Mouse (Mus musculus) heart, adult 9 months (tissue): ENCODE measurements at regions not wholly inside any gene's neighbourhood (a gene's known extent, or its start where the extent isn't known, plus 50 kb on each side); places are given as distances from the start of the nearest gene placed in this dataset.

Experiments
- DNase-seq, 2 experiments: peaks; one replicate each; pipeline ENCODE4 v3.0.0; 2022; ENCODE audit warnings: low spot score in 2 of 2

DNA sequence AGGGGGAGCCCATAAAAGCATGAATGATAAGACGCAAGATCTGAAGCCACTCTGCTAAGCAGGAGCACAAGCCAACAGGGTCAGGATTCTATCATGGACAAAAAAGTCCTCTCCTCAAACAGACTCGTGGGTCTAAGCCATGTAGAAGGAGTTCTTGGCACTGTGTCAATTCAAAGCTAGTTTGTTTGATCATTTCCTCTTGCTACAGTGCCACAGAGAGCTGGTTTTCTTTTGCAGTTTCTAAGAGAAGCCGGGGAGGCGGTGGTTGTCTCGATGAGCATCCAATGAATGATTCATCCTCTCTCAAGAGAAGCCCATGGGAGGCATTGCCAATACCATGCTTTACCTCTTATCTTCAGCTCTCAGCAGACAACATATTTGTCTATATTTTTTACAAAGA, 284.6 kb upstream of the Noct start:
- DNase-seq, result no peak

DNA sequence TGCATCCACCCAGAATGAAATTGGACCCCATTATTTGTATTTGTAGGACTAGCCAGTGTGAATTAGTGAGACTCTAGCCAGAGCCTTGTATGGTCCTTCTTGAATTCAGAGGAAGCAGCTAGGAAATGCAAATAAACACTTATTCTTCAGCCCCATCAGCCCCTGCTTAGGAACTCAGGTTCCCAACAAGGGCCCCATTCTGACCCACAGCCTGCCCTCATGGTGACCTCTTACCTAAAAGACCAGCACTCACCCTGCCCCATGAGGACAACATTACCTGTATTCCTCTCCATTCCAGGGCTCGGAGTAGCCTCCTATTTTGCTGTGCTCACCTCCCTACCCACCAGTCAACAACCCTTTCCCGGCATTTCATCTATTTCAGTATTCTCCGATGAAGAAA, 283.6 kb upstream of the Noct start:
- DNase-seq, result no peak

DNA sequence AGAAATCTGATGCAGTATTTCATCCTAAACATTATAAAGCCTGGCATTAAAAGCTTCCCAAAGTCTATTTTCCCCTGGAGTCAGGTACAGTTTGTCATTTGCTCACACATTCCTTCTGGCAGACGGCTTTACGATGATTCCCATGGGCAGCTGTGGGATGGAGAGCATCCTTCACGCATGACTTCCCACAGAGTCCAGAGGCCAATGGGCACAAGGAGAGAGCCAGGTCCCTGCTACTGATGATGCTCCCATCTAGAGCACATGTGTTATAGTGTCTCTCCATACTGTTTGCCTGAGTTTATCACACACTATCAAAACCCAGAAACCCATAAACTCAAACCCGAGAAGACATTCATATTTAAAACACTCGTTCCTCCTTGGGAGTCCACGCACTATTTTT, 270.8 kb upstream of the Noct start:
- no peak for DNase-seq

DNA sequence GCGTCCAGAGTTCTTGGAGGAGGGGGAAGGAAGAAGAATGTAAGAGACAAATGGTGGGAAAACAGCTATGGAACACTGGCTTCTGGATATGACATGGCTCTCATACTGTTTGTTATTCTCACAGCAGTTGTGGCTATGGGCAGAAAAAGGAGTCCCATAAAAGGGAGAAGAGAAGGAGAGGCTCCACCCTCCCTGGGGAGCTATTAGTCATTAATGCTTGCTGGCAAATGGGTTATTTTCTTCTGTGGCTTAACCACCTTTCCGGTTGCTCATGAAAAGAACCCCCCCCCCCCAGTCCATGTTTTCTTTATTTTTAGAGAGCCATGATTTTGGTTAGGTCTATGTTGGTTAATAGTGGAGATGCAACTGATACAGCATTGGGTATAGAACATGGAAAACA, 253.9 kb upstream of the Noct start:
- no peak for DNase-seq

DNA sequence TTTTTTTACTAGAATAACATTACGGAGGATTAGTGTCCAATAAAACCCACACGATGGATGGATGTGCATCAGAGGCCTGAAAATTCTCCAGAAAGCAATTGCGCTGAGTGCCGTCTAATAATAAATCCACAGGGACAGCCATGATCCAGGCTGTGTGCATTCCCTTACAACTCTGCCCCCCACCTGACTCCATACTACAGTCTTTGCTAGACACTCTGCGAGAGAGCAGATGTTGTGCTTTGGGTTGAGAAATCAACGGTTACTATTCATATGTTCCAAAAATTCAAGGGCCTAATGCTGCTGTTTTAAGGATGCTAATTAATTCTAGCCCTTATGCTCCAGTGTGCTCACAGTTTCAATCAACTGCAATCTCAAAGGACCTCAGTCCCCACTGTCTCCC, 251.2 kb upstream of the Noct start:
- no peak for DNase-seq

DNA sequence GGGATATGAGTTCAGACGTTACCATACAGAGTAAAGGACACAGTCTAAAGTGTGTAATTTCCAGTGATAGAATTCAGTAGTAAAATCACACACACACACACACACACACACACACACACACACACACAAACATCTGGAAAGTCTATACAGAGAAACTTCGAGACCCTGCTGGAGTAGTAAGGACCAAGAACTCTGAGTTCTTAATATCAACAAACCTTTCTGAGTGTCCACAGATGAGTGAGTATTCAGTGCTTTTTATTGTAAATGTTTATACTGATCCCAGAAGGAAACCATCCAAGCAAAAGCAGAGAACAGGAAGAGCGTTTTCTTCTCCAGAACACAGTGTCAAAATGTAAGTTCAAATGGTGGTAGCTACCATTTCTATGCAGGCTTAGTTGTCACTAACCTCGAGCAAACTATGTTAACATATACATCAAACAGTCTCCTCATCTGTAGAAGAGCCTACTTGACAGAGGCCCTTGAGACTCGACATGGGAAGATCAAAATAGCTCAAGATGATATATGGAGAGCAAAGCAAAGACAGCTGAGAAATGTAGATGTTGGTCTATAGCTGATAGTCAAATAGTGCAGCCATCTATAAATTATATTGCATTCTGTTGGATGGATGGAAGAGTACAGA, 248.0 kb upstream of the Noct start:
- DNase-seq, result no peak

DNA sequence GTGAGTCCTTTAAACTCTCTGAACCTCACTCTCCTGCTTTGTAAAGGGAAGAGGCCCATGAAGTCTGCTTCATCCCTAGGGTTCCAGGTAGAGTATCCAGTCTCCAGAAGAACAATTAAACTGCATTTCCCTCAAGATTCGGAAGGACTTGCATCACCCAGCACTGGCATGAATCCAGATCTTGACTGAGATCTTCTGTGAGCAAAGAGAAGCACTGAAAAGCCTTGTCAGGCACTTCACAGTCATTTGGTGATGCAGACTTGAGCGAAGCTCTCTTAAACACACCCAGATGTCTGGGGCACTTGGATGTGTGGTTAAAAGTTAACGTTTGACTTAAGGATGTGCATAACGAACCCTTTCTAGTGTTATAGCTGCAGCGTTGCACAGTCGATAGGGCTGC, 247.4 kb upstream of the Noct start:
- no peak for DNase-seq

DNA sequence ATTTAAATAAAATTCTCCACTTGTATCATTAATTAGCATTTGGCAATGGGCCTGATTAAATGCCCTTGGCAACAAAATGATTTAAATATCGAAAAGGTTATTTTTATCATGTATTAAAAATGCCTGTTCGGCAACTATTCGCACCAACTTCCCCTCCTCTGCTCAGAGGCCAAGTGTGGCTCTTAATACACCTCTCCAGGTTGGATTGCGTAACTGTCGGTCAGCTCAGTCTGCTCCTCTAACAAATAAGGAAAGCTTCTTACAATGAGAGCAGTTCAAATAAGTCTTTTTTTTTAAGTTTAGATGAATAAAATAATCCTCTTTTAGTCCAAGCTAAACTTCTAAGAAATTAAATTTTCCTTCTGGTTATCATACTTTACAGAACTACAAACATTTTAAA, 245.6 kb upstream of the Noct start:
- no peak for DNase-seq

DNA sequence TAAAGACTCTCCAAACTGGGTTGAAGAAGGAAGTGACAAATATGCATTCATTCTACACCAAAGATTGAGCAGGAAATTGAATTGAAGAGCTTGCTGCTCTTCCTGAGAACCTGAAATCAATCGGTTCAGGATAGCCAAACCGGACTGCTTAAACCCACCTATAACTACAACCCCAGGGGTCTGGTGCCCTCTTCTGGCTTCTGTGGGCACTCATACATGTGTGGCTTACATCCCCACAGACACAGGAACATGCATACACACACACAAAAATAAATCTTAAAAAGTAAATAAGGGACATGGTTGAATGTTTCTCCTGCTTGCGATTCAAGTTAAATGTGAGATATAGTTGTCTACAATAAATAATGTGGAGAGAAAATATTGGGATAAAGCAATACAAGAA, 244.7 kb upstream of the Noct start:
- DNase-seq, result no peak

DNA sequence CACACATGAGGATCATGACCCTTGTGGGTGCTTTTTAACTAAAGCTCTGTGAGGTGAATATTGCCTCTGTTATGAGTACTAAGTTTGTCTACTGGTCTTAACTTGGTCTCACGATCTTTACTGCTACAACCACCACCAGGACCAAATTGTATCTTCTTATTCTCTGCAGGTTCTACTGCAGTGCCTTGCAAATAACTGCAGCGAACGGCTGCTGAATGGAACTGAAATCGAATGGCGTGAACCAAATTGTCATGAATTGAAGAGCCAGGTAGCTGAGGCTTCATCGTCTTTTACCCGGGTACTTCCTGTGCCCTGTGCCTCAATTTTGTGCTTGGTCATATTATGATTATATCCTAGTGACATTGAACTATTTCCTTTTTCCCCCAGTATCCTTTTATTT, 242.5 kb upstream of the Noct start:
- no peak for DNase-seq

DNA sequence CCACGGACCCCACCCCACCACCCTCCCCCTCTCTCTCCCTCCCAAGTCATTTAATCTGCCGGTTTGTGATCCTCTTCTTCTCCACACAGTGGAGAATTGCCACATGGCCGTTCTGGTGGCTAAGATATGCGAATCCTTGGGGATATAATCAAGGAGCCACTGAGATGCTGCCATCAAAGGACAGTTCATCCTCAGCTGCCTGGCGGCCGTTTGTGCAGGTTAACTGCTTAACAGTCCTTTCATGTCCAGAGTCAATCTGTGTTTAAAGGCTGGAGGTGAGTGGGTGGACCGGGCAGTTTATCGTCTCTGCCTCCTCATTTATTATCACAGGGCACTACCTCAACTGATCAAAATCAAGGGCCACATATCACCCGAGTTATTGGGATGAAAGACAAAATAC, 241.6 kb upstream of the Noct start:
- no peak for DNase-seq

DNA sequence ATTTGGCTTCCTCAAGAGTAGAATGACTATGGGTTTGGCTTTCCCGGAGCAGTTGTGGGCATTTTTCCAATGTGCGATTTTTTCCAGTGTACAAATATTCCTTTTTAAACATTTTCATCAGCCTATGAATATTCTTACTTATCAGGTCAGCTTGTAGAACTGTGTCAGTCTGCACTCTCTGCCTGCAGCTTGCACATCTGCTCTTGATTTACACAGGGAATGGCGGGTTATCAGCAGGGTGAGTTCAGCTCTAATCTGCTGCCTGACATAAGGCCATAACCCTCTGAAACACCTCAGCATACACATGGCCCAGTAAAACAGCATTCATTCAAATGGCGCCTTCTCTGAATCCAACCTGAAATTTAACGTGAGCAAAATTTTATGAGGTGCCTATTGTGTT, 241.1 kb upstream of the Noct start:
- DNase-seq, result no peak

DNA sequence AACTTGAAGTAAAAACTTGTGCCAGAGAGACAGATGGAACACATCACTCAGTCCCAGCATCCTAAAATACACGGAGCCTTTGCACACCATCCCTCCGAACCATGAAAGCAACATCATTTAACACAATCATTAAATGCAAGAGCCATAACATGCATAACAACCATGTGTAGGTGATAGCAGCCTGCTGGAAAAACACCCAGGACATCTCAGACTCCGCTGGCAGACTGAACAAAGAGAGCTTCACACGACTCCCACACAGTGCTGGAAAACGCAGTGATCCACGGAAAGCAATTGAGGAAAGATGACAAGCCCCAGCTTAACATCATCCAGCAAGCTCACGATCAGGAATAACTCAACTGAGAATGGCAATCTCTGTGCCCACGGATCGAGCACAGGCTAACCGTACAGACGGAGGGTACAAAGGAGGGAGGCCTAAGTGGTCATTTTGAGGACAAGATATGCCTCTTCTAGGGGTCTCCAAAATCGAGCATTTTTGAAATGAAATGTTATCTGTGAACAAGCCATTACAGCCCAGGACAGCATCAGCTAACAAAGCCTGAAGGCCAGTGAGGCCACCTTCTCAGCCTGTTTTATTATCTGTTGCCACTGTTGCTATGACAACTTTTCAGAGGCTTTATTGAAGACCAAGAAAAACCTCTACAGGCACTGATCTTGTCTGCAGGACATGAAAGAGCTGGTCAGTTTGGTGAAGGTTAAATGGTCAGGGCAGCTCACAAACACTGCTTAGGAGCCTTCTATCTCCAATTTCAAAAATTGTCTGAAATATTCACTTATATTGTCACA, 240.1 kb upstream of the Noct start:
- DNase-seq, result no peak

DNA sequence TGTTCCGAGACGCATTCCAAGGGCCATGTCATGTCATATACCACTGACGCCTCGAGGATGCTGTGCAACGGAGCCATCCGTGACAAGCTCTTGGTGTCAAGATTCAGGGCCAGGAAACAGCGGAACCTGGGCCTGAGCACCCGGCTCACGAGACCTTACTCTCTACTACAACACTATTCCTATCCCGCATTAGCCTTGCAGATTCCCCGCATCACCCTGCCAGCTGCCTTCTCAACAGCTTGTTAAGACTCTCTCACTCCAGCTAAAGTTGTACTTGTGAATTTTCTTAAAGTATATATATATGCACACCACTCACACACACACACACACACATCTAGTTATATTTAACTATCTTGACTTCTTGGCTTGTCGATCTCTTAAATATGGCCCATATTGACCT, 236.4 kb upstream of the Noct start:
- DNase-seq, result no peak

DNA sequence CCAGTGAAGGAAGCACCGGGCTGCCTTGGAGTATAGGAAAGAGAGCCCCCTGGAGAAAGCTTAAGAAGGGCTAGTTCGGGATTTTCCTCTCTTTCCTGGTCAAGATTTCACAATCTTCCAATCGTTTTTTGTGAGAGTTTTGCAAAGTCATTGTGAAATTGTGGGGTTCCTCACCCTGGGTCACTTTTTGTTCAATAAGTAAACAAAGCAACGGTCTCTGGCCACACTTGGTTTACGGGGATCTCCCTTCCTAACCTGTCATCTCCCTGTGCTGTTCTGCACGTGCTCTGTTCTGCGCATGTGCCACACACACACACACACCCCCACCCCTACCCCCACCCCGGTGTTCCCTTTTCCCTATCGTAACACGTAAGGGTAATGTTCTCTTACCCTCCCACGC, 233.4 kb upstream of the Noct start:
- no peak for DNase-seq

DNA sequence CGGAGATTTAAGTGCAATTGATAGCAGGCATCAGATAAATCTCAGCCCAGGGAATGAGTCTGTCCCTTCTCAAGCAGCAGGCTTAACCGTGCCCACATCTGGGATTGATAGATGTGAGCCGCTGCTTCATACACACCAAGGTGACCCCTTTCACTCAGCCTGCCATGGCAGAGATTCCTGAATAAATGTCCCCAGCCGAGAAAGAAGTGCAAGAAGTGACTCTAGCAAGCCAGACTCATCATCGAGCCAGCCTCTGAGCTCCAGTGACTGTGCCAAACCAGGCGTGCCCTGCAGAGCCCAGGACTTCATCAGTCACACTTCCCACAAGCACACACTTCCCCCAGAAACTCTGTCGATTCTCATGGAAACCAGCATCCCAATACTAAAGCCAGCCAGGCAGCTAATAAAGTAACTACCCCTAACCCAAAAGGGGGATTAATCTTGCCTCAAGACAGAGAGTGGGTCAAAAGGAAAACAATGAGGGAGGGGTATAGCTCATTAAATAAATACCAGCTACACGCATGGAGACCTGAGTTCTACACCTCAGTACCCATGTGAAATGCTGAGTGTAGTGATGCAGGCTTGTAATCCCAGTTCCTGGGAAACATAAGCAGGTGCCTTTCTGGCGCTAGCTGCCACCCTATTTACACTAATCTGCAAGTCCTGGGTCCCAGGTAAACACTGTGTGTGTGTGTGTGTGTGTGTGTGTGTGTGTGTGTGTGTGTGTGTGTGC, 231.5 kb upstream of the Noct start:
- no peak for DNase-seq

DNA sequence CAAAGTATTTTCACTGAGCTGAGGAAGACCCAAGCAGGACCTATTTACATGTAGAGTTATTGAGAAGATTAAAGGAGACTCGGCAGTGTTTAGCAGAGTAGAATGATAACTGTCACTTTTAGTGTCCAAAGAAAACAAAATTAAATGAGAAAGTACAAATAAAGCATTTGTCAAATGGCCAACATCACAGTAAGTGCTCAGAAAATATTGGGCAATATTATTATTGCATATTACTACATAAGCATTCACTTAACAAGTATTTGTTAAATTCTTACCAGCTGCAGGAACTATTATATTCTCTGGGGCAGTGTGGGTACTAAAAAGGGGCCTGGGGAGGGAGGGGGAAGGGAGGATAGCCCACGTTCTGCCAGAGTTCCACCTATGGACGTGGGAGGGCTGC, 224.5 kb upstream of the Noct start:
- no peak for DNase-seq

DNA sequence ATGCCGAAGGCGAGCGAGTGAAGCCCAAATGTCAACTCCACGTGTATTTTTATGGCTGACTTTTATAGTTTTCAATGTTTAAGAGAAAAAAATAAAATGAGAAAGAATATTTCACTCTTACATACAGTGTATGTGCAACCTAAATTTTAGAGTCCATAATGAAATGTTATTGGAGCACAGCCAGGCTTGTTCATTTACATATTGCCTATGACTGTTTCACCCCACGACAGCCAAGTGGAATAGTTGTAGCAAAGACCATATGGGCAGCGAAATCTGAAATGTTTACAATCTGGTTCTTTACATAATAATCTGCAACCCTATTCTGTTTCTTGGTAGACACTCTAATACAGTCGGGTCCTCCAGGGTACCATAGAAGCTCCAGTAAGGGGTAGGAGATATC, 223.3 kb upstream of the Noct start:
- DNase-seq, result no peak

DNA sequence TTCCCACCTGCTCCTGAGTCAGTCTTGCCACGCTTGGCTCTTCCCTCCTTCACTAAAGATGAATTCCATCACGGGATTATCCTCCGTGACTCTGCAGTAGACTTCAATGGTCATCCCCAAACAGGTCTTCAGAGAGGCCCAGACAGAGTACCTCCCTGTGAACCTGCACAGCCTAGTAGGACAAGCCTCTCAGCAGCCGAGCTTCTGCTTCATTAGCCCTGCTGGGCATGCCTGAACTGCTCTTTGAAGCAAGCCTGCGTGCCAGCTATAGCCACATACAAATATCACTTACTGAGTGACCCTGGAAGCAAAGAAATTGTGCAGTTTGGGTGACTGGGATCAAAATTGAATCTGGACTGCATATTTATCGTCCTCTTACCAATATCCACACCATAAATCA, 221.6 kb upstream of the Noct start:
- DNase-seq, result no peak

DNA sequence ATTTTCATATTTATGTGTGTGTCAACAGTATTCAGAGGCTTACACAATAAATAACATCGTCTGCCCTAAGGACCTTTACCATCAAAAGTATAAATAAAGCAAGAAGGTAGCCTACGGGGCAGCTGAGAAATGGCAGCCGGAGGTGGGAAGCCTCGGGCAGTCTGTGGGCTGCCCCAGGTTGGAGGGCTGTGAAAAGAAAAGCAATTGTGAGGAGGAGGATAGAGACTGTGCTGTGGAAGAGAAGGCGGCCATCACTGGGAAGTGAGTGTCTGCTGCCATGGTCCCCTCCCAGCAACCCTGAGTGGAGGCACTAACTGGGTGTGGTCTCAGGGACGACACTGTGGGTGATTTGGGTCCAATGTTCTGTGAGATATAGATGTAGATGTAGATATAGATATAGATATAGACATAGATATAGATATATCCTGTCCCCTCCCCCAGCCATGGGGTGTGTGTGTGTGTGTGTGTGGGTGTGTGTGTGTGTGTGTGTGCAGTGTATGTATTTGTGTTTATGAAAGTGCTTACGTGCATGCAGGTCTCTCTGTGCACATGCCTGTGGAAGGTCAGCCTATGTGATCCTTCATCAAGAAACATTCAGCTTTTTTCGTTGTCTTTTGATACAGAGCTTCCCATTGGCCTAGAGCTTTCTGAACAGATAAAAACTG, 220.6 kb upstream of the Noct start:
- DNase-seq, result no peak

DNA sequence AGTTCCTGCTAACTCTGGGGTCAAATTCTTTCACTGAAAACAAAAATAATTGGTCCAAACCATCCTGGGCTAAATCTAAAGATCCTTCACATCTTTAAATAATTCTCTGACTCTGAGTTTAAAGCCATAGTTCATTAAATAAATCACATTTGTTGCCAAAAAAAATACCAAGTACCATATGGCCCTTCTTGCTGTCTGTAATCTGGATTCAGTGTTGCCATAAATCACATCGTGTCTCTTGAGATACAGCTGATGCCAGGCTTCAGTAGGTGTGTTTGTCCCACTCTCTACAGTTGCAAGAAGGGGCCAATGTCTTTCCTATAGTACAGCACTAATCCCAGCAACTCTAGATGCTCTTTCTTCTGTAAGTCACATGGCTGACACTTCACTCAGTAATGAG, 220.0 kb upstream of the Noct start:
- no peak for DNase-seq

DNA sequence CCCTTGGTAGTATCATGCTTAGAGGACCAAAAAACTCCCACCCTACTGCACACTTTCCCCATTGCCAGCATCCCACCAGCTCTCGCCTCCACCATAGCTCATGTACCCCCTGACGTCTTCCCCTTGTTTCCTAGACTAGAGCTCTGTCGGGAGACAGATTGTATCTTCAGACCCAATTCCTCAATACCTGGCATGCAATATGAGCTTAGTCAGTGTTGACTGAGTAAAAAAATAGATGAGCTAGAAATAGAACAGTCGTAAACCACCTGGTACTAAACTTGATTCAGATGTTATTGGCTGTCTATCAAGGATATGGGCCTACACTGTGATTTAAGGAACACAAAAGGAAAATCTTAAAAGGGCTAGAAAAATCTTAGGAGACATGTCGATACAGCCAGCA, 215.1 kb upstream of the Noct start:
- no peak for DNase-seq
